Mouse (Mus musculus) monocyte, adult 5-6 weeks (primary cell): ENCODE data around the gene Zp1. TPM values are rescaled to one million over a fixed set of nuclear protein-coding genes. Genes with fewer than 3 reads are reported as not detected.

Experiments used
- ATAC-seq: fragments of 153-309, 156-312 bp; replicated peaks from 2 replicates; pipeline ENCODE4 v1.8.0; 2017; ENCODE audit warnings: mild to moderate bottlenecking; ENCODE audit not compliant: low TSS enrichment, insufficient number of reproducible peaks, severe bottlenecking, poor library complexity, low FRiP score
- total RNA-seq: library from RNA; stranded (forward); fragments of 200-1000, 200-491, 200-594 nt; gene quantifications from 3 replicates; pipeline ENCODE4 v1.2.3, GENCODE M21; 2017

The Zp1 gene
- total RNA-seq: not detected in 3 replicates

DNA sequence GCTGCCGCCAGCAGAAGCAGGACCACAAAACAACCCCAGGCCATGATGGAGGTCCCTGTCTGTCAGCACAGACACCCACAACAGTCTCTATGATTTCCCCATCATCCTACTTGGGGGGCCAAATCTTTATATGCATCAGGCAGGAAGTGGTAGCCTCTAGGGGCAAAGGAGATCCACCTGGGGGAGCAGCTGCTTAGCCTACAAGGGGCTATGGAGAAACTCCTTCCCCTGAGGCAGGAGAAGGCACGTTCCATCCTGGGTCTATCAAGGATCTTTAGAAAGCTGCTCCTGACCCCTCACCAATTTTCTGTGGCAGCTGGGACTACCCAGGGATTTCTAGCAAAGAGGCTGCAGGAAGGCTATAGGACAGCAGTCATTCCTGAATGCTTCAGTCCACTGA, at the start of gene Zp1:
TSS of gene Zp1 (minus strand) at position 101 of the 400 bp plus-strand sequence.
- no peak for ATAC-seq

- ATAC-seq: no peak
Observed at GRCm38 (mm10) chr19:10968578-10968977, 48.1 kb upstream of the Zp1 start.

GRCm38 (mm10) chr19:10965721-10966120, 45.3 kb upstream of the Zp1 start:
- no peak for ATAC-seq

DNA sequence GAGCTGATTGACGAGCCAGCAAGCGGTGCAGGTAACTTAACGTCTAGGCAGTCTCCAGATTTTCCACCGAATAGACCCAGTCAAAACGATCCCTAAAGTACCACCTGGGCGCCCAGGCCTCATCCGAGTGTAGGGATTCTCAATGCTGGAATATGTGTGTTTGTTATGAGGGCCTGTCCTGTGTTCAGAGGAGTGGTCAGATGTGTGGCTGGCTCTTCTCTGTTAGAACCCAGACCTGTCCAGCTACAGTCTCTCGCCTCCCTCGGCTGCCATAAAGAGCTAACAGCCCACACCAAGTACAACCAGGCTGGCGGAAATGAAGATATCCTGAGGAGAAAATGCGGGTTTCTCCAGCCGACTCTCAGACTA, 39.5 kb upstream of the Zp1 start:
- no peak for ATAC-seq

DNA sequence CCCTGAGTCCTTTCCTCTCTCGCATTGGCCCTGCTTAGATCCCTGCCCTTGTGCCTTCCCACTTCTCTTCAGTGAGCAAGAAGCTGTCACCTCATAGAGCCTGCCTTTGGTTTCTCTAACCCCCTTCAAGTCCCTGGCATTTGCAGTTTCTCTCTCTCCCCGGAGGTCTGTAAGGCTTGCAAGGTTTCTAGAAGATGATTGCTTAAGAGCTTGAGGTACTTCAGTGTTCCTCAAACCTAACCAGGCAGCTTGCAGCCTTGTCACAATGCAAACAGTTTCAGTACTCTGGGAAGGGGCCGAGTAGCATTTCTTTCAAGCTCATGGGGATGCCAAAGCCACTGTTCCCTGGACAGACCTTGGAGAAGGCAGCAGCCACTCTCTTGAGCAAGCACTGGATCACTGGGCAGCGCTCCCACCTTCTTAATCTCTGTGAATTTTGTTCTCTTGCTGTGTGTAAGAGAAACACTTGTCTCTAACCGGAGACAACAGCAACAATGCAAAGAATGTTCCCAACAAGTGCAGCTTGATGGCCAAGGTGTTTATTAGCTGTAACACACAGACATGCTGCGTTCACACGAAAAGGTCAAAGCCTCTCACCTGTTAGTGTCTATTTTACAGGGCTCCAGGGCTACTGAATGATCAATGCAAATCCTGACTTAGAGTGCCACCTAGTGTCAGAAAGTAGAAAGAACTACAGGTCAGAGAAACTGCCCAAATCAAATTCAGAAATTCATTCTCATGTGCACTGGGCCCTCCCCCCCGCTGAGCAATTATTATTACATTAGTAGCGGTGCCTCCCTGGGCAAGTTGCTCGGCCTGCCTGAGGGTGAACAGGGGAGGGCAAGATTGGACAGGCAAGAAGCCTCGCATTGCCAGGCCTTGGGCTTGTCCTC, 38.9 kb upstream of the Zp1 start:
- ATAC-seq: peak; percentile 80

DNA sequence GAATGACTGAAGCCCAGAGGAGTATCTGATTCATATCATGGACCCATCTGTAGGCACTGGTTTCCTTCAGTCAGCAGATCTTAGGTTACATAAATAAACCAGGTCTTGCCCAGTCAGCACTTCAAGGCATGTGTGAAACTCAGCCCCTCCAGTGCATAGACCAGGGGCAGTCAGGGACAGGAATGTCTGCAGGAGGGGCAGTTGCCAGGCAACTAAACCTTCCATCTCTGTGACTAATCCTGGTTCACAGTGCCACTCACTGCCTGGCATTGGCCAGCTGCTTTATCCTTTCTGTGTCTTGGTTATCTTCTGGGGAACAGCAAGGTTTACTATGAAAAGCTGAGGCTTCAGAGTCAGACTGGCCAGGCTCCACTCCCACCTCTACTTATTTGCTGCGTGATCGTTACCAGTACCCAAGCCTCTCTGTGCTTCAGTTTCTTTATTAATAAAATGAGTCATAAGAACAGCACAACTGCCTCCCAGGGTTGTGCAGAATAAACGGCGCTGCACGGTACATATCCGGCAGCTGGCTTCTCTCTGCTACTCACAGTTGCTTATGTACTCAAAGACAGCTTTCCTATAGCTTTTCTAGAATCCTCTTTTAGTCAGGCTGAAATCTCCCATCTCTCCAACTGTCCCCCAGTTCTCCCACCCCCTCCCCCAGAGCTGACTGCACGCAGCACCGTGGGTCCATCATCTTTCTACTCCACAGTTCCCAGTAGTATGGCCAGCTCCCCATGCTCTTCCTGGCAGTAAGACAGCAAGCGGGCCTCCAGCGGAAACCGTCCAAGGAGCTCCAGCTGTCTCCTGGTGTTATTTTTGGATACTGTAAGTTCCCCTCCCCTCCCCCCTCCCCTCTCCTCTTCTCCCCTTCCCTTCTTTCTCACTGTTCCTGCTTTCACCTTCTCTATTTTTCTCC, 31.8 kb upstream of the Zp1 start:
- ATAC-seq: no peak

GRCm38 (mm10) chr19:10949558-10949957, 29.1 kb upstream of the Zp1 start:
- no peak for ATAC-seq

DNA sequence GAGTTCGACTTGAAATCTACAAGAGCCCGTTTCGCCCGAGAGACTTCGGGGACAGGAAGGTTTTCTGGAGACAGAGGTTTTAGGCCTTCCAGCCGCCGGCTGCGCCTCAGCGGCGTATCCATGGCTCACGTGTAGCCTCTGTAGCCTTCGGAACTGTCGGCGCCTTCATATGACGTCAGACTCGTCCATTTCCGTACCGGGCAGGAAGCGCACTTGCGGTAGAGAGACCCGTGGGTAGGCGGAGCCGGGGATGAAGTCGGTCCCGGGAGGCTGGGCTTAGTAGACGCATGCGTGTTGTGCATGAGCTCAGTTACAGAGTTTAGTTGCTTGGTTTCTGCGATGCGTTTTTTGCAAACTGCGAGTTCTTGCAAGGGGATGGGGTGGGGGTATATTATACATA, 28.7 kb upstream of the Zp1 start, which contains the start of gene Ccdc86:
TSS of gene Ccdc86 (minus strand) at position 155 of the 400 bp plus-strand sequence.
- peak; percentile 97 for ATAC-seq

DNA sequence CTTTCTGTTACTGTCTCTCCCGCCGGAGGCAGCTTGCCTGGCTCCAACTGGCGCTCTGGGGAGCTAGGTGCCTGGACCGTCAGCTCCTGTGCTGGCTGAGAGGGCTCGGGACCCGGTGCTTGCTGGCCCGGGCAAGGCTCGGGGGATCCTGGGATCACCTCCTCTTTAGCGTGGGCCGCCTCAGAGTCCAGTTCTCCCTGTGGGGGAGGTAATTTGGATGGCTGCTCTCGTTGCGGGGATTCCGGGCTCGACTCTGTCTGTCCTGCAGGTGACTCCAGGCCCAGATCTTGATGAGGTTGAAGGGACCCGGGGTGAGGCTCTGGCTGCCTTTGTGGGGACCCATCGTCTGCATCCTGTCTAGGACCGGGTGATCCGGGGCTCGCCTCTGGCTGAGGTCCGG, 28.0 kb upstream of the Zp1 start:
- no peak for ATAC-seq

DNA sequence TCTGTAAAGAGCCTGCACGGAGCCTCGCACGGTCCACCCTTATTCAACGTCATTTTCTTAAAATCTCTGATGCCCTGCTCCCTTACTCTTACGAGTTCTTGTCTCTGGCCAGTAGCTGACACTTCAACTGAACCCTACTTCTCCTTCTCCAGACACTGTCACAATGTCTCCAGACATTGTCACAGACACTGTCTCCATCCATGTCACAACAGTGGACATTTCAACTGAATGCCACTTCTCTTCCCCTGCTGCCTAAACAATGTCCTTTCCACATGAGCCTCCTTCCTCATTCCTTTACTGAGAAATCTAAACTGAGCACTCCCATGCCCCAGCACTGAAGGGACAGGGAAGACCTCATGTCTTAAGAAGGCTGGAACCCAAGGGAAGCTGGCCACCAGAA, 26.8 kb upstream of the Zp1 start:
- peak; percentile 52 for ATAC-seq

GRCm38 (mm10) chr19:10946506-10946905, 26.1 kb upstream of the Zp1 start:
- no peak for ATAC-seq

DNA sequence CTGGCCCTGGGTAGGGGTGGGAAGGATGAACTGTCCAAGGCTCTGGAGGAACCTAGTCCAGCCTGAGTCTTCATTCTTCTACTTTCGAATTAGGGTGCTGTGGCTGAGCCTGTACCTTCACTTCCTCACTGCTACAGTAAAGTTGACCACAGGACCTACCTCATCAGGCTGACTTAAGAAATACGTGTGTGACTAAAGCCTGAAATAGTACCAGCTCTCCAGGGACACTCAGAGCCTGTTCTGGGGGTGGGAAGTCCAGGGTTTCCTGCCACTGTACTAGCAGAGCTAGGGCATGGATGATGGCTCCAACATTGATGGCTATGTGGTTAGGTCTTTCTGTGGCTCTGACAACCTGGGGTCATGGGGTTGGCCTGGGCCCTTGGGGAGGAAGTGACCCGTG, 23.5 kb upstream of the Zp1 start:
- 0 out of 2 replicates have a peak, but pooled peaks have one; percentile 13 for ATAC-seq

- ATAC-seq: no peak
Observed at GRCm38 (mm10) chr19:10940801-10941457, 20.5 kb upstream of the Zp1 start.

DNA sequence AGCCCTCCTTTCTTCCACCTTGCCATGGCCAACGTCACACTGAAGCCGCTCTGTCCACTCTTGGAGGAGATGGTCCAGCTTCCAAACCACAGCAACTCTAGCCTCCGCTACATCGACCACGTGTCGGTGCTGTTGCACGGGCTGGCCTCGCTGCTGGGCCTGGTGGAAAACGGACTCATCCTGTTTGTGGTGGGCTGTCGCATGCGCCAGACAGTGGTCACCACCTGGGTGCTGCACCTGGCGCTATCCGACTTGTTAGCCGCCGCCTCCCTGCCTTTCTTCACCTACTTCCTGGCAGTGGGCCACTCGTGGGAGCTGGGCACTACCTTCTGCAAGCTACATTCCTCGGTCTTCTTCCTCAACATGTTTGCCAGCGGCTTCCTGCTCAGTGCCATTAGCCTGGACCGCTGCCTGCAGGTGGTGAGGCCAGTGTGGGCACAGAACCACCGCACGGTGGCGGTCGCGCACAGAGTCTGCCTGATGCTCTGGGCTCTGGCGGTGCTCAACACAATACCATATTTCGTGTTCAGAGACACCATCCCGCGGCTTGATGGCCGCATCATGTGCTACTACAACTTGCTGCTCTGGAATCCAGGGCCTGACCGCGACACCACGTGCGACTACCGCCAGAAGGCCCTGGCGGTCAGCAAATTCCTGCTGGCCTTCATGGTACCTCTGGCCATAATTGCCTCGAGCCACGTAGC, 19.8 kb upstream of the Zp1 start:
- peak; percentile 55; the same call in 1 of the 2 replicates for ATAC-seq

DNA sequence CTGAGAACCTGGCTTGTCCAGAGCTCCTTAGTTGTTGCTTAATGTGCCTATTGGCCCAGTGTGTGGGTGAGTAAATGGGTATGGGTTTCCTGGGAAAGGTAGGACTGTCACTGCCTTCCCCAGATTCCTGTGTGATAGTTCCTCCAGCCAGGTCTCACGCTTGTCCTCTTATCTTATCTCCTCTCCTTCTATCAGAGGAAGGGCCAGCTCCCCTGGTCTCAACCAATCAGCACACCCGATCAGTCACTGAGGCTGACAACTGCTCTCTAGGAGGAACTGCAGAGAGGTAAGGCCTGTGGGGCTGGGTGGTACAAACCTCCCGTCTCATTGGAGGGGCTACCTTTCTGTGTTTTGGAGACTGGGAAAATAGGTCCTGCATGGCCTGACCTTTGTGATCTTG, 18.3 kb upstream of the Zp1 start:
- no peak for ATAC-seq

DNA sequence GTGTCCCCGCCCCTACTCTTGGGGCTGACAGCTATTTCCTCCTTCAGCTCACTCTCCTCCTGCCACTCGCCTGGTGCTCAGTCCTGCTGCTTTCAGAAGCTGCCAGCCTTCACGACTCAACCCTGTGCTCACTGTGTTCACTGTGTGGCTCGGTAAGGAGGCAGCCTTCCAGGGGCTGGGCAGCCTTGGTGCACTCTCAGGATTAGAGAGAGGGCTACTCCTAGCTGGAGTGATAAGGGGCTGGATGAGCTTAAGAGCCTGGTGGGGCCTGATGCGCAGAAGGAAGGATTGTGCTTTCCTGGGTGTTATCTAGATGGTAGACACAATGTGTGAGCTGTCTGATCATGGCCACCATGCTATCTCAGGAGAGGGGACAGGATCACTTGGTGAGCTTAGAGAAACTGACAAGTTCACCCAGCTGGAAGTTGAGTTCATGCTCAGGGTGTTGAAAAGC, 16.7 kb upstream of the Zp1 start, which contains the start of gene Ptgdr2:
TSS of gene Ptgdr2 (plus strand) at position 51 of the 454 bp plus-strand sequence.
- no peak for ATAC-seq

GRCm38 (mm10) chr19:10936077-10936476, 15.6 kb upstream of the Zp1 start:
- ATAC-seq: no peak

- no peak for ATAC-seq
Observed at GRCm38 (mm10) chr19:10935029-10935428, 14.6 kb upstream of the Zp1 start.
